Mouse (Mus musculus): ENCODE data around the gene Dpp9.

DNA sequence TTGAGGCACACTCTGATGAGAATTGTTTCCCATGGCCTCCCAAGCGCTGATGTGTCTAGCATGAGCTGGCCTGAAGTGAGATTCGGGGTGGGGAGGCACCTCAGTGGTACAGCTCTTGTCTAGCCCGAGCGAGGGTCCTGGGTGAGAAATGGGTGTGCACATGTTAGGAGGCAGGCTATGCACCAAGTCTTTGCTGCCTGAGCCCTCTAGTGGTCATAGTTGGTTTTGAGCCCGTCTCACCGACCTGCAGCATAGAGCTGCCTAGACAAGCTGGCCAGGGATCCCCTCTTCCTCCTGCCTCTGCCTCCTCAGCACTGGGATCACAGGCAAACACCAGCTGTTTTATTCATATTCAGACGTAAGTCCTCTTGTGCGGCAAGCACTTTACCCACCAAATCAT is 45.3 kb upstream of the Dpp9 start:
- no peak for TF ChIP-seq GATA1 (IDR thresholded peaks at IDR 0.05; ENCODE audit: borderline replicate concordance, low read length)
- TF ChIP-seq FLI1 (IDR thresholded peaks at IDR 0.05; ENCODE audit: low read length), result no peak

Data from megakaryocyte, embryonic 14.5 days (primary cell).